In the genomic region with DNA sequence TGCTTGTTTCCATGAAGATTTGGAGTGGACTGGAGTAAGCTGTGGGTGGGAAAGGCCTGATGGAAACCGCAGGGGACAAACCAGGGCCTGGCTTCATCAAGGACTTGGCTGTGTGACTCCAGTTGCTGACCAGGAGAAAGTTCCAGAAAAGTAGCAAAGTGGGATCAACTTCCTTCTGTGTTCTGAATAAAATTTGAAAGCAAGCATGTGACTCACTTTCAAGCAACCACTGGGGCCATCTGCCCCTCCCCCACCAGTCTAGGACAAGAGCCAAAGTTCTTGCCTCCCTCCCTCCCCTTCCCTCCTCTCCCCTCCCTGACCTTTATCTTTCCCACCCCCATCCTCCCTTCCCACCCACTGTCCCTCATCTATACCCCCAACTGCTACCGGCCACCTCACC, we compare ENCODE assay signal across 9 mouse cellular contexts. TPM values are rescaled to one million over a fixed set of nuclear protein-coding genes. Genes with fewer than 3 reads are reported as not detected.
DNase-seq lines count a peak whose midpoint lies in the region; ATAC-seq lines count a peak whose summit lies in the region.
"Had no signal": no experiment of that assay in that cellular context is flagged by ENCODE, and none has a peak within 500 bp of the region (broad histone marks: within the 10 kb centered on the region; RNA-seq: fewer than 3 reads in every experiment).

No protein-coding gene starts in this region.

- no peaks in the 10 kb centered on the region for H3K36me3 ChIP-seq in hindbrain, embryonic 12.5 days

- DNase-seq in adrenal gland, adult 2 months, result peak; percentile 49
- DNase-seq in adrenal gland, adult 8-10 months, result no peak
- peak; percentile 25 for DNase-seq in urinary bladder, postnatal 25 days (ENCODE audit: low spot score)
- DNase-seq in urinary bladder, adult 2 months (ENCODE audit: low spot score), result no peak
- peak; percentile 75 for DNase-seq in kidney, postnatal 10 days
- no peak for DNase-seq in spleen, postnatal 14 days (ENCODE audit: low spot score in 2 of 2)
- no peak for DNase-seq in left cerebral cortex, adult 18-20 months (ENCODE audit: low spot score in 2 of 2)

- no peak overlapping the region for H3K4me2 ChIP-seq in hindbrain, embryonic 12.5 days (replicated peaks)

- H3K4me1 ChIP-seq in hindbrain, embryonic 12.5 days, result peaks cover 55% of the 10 kb centered on the region

- H3K4me3 ChIP-seq in hindbrain, embryonic 12.5 days, result no peak overlapping the region

- H3K9ac ChIP-seq in hindbrain, embryonic 12.5 days, result no peak overlapping the region

- no peak overlapping the region for H3K27ac ChIP-seq in hindbrain, embryonic 12.5 days
- H3K27ac ChIP-seq: kidney, postnatal 0 days had no signal

- no peak for ATAC-seq in hindbrain, embryonic 12.5 days (ENCODE audit: low FRiP score)

- H3K9me3 ChIP-seq in hindbrain, embryonic 12.5 days (replicated peaks), result no peaks in the 10 kb centered on the region

- H3K27me3 ChIP-seq in hindbrain, embryonic 12.5 days, result peaks cover 9% of the 10 kb centered on the region; the same call in 1 of the 2 replicates

- 35% methylated on average over 2 of the region's 2 CpGs for whole genome bisulfite sequencing in hindbrain, embryonic 12.5 days

RNA-seq across cellular contexts. Expression of a gene that starts 35.9 kb away (rescaled TPM):
- total RNA-seq in adrenal gland, adult 2 months (2021), result 10 to 100 TPM; 33.6 to 39.5 TPM
- polyA plus RNA-seq in adrenal gland, adult 2 months (2012; rRNA removed), result 18.9 and 23.0 TPM in 2 replicates
- total RNA-seq in adrenal gland, adult 8-10 months (2022), result 10 to 100 TPM; 31.8 to 57.1 (median 47.6) TPM
- polyA plus RNA-seq in urinary bladder, adult 2 months (2012; rRNA removed), result 98.1 and 109 TPM in 2 replicates
- total RNA-seq in left cerebral cortex, adult 18-20 months (2021), result 10 to 100 TPM; 78.5 to 84.3 TPM
- 78.3 and 79.0 TPM in 2 replicates for polyA plus RNA-seq in hindbrain, embryonic 12.5 days (2016; fragmentation: Nextera tagmentation; extraction: Ambion mirVana)

Comparison
In these comparisons a context has a peak if more than half of its experiments do, and no peak if none do; other contexts are left out.
1. DNase-seq: peak in adrenal gland, adult 2 months (single experiment), urinary bladder, postnatal 25 days (single experiment) and kidney, postnatal 10 days (single experiment); none in adrenal gland, adult 8-10 months (single experiment), urinary bladder, adult 2 months (single experiment), spleen, postnatal 14 days (0 of 2) and left cerebral cortex, adult 18-20 months (0 of 2).